Mouse (Mus musculus) urinary bladder, postnatal 0 days (tissue): ENCODE results near the gene Pgap2. TPM values are rescaled to one million over a fixed set of nuclear protein-coding genes. Genes with fewer than 3 reads are reported as not detected.

Experiments used
- polyA plus RNA-seq: library from polyadenylated mRNA; unstranded; fragments of >200 nt; fragmentation: Nextera tagmentation; extraction: Ambion mirVana; gene quantifications from 2 replicates; pipeline ENCODE4 v1.2.1, GENCODE M21; 2015

The Pgap2 gene
- 77.6 and 80.8 TPM in 2 replicates for polyA plus RNA-seq

DNA sequence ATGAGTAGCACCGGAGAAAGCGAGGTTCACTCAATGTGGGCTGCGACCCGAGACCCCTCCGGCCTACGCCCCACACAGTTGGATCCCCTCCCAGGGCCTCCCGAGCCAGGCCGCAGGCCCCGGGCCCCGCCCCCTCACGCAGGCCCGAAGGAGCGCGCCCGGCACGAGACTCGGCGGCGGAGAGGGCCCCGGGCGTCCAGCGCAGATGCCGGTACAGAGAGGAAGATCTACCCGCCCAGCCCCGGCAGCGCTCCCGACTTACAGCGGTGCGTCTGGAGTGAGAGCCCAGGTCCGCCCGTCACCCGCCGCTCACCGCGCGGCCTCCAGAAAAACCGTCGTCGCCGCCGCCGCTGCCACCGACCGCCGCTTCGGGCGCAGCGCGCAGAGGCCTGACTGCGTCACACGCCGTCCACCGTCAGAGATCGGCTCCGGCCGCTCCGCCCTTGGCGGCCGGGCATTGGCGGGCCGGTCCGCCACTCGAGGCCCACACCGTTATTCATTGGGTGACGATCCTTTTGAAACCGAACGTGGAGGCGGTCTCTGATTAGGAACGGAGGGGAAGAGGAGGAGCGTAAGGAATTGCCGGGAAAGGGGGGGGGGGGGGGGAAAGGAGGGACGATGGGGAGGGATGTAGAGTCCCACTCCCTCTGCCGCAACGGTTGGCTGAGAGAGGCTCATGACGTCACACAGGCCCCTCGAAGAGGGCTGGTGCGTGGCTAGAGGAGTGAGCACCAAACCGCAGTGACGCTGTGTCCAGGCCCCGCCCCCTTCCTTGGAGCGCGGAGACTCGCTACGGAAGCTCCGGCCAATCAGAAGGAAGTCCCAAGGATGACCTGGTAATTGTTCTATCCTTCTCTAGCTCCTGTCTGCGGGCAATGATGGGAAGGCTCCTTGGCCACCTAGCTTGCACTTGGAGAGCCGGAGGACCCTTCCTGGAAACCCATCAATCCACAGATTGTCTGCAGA, at the start of gene Pgap2, which contains the start of gene Nup98:
Gene Pgap2, plus strand, starts transcription at position 453 of the 966 bp plus-strand sequence.
Gene Nup98, minus strand, starts transcription at position 421 of the 966 bp plus-strand sequence.

DNA sequence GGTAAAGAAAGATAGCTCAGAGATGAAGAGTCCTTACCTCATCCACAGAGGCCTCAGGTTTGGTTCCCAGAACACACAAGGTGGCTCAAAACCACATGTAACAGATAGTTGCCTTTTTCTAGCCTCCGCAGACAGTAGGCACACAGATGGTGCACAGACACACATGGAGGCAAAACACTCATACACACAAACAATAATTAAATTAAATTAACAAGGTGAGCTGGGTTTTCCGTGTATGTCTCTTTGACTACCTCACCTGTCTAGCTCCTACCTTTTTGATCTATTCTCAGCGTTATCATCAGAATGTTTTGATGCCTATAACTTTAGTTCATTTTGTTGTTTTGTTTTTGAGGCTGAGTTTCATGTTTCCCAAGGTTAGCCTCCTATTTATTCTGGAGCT, 45.9 kb downstream of the Pgap2 start, which contains the start of gene Rhog:
Gene Rhog, minus strand, starts transcription at position 101 of the 400 bp plus-strand sequence.

DNA sequence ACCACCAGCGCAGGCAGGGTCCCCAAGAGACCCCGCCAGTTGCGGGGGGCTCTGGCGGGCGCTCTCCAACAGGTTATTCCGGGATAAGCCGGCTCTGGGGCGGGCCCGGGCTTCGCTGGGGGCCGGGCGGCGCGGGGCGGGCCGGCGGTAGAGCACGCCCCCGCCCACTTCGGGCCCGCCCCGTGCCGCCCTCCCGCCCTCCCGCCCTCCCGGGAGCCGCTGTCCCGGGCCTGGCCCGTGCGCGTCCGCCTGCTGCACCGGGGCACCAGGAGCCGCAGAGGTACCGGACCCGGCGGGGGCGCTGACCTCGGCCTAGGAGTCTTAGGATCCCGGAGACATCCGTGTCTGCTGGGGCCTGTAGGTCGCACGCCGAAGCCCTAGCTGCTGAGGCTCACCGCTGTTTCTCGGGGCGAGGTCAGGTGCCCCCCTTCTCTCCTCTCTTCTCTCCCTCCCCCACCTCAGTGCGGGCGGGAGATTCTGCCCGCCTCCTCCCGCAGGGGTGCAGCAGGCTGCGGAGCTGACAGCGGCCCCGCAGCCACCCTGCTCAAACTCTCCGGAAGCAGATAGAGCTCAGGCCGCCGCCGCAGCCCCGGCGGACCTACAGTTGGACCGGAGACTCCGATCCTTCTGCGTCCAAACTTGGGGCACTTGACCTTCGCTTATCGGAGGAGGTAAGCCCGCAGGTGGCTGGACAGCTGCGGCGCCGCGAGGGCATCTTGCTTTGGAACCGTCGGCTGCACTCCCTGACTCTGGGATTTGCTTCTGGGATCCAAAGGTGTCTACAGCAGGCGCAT, 57.8 kb downstream of the Pgap2 start, which contains the start of gene Stim1:
Gene Stim1, plus strand, starts transcription at position 206 of the 794 bp plus-strand sequence.

Other genes with a start within 250 kb of the Pgap2 start
- gene Il18bp, start 191.5 kb upstream of the Pgap2 start, polyA plus RNA-seq, result 1.2 and 1.7 TPM in 2 replicates
- gene Rnf121, start 144.7 kb upstream of the Pgap2 start, polyA plus RNA-seq, result 17.5 and 17.7 TPM in 2 replicates
- 7.7 and 8.1 TPM in 2 replicates for gene Xndc1, start 144.7 kb upstream of the Pgap2 start, polyA plus RNA-seq
- 0.12 and 0.18 TPM in 2 replicates for gene Xntrpc, start 144.5 kb upstream of the Pgap2 start, polyA plus RNA-seq
- 0.08 TPM in 1 of 2 replicates, not detected in the other for gene Trpc2, start 127.1 kb upstream of the Pgap2 start, polyA plus RNA-seq
- 0.12 TPM in 1 of 2 replicates, not detected in the other for gene Art1, start 108.5 kb upstream of the Pgap2 start, polyA plus RNA-seq
- 0.12 and 0.35 TPM in 2 replicates for gene Art5, start 100.7 kb upstream of the Pgap2 start, polyA plus RNA-seq
- gene Chrna10, start 93.4 kb upstream of the Pgap2 start, polyA plus RNA-seq, result not detected in 2 replicates
- 13.1 and 16.8 TPM in 2 replicates for gene Nup98, start within 50 bp of the Pgap2 start, polyA plus RNA-seq
- gene Rhog, start 45.8 kb downstream of the Pgap2 start, polyA plus RNA-seq, result 67.7 and 84.5 TPM in 2 replicates
- gene Stim1, start 57.6 kb downstream of the Pgap2 start, polyA plus RNA-seq, result 42.4 and 46.2 TPM in 2 replicates
- 45.5 and 58.6 TPM in 2 replicates for gene Rrm1, start 231.5 kb downstream of the Pgap2 start, polyA plus RNA-seq